Comparison of ENCODE assay signal across 1 mouse cellular context in genomic region chr2:154785284-154785683, GRCm38 (mm10).
TF ChIP-seq lines count a peak whose summit lies in the region.

No protein-coding gene starts in this region.

TF ChIP-seq in myocyte, 11 proteins besides CTCF, POLR2A, EP300 and RAD21:
- TF ChIP-seq TCF3 (IDR thresholded peaks at IDR 0.05; ENCODE audit: insufficient read length, low read depth) (no peak), MYOG (IDR thresholded peaks at IDR 0.05; ENCODE audit: control insufficient read depth in 1 of 3, insufficient read depth in 1 of 3, insufficient read length in 2 of 3, low read depth in 2 of 3) (no peak), TCF12 (IDR thresholded peaks at IDR 0.05; ENCODE audit: insufficient read depth, poor library complexity, severe bottlenecking) (no peak), MYOD1 (IDR thresholded peaks at IDR 0.05; ENCODE audit: control insufficient read depth in 1 of 3, insufficient read length in 2 of 3, low read depth in 2 of 3) (no peak), CEBPB (IDR thresholded peaks at IDR 0.05; ENCODE audit: insufficient read depth, poor library complexity, severe bottlenecking) (no peak), E2F4 (IDR thresholded peaks at IDR 0.05; ENCODE audit: insufficient read depth) (no peak), POLR2AphosphoS2 (IDR thresholded peaks at IDR 0.05; ENCODE audit: insufficient read length, low read depth) (no peak), USF1 (IDR thresholded peaks at IDR 0.05; ENCODE audit: low read depth) (no peak), MAX (IDR thresholded peaks at IDR 0.05; ENCODE audit: low read depth) (no peak), SRF (IDR thresholded peaks at IDR 0.05; ENCODE audit: control insufficient read depth, insufficient read length, low read depth) (no peak), REST (IDR thresholded peaks at IDR 0.05; ENCODE audit: insufficient read depth, insufficient read length) (no peak)
